Mouse (Mus musculus) layer of hippocampus, adult 9-10 months (tissue): ENCODE measurements at regions not wholly inside any gene's neighbourhood (a gene's known extent, or its start where the extent isn't known, plus 50 kb on each side); places are given as distances from the start of the nearest gene placed in this dataset.

Source experiments
- DNase-seq: peaks from one replicate; pipeline ENCODE4 v3.0.0; 2022; ENCODE audit warnings: low spot score

DNA sequence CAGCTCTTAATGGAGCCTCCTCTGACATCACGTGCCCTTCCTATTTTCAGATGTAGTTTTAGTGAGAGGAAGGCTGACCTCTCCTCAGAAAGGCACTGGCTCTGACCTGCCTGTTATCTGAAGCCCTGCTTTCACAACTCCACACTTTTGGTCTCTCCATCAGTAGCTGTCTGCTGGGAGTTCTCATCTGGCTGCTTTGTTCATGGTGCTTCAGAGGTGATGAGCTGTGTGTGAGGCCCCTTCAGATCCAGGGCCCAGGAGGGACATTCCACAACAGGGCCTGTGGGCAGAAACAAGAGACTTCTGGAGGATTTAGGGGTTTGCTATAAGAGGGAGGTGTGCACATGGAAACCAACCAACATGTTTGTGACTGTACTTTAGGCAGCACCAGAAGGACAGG is 50.8 kb upstream of the Fhl2 start:
- no peak for DNase-seq

DNA sequence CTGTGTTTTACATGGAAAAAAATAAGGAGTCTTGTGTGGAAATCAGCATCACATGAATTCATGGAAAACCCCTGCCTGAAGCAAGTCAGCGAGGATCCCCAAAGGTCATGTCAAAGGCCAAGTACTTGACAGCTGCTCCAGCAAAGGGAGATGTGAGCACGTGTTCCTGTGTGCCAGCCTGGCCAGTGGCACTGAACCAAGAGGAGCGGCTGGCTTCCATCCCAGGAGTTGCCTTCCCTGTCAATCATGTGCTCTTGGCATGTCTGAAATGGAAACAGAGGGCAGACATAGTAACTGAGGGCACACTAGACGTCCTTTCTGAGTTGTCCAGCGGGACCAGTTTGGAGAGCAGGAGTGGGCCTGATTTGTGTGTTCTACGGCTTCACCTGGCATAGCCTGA is 53.5 kb upstream of the Fhl2 start:
- no peak for DNase-seq

DNA sequence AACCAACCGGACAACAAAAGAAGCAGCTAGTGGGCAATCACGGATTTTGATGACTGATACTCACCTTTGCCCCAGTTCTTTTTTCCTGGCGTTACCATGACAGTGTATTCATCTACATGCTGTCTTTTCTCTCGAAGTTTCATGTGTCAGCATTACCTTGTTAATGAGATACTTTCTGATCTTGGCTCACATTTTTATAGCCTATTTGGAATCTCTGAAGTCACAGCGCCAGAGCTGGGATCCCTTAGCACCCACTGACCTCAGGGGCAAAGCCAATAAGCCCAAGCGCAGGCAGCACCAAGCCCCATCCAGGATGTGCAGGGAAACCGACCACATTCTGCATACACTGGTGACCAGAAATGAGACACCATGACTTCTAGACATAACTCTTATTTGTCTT is 54.6 kb upstream of the Fhl2 start:
- DNase-seq, result no peak

DNA sequence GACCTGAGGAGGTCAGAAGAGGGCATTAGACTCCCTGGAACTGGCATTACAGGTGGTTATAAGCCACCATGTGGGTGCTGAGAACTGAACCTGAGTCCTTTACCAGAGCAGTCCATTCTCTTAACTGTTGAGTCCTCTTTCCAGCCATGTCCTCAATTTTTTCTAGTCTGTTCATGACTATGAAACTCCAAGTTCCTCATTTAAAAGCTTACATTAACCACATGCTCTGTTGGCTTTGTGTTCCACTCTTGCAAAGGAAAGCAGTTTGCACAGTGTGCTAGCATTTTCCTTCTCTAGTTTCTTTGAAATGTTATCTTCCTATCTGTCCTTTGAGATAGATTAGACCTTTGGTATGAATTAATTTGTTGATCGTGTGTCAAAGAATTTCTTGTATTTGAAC is 57.3 kb upstream of the Fhl2 start:
- DNase-seq, result no peak

DNA sequence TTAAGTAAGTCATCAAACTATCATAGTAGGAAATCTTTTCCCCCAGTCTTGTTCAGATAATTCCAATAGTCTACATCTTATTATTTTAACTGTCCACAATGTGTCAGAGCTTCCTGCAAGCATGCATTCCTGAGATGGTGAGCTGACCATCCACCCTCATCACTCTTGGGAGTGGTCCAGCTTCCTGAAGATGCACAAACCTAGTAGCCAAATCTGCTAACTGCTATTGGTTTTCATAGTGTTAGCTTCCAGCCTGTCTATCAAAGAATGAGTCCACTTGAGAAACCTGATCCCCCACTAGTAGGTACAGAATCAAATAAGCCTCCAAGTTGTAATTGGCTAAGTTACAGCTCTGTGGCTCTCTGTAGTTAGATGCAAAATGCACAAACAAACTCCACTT is 59.3 kb upstream of the Fhl2 start:
- DNase-seq, result no peak

DNA sequence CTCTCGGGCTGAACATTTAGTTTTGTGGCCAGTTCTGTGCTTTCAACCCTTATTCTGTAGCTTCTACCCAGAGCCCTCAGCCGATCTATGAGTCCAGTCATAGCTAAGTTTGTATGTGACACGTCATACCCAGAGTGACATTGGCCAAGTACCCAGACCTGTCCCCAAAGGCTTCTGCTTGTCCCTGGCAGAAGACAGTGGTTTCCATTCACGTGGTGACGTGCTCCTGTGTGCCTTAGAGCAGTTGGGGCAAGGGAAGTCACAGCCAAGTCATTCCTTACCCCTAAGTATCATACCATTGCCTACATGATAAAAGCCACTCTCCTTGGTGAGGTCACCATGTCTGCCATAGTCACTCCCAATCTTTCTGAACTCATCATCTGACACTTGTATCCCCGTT is 61.1 kb upstream of the Fhl2 start:
- DNase-seq, result no peak

DNA sequence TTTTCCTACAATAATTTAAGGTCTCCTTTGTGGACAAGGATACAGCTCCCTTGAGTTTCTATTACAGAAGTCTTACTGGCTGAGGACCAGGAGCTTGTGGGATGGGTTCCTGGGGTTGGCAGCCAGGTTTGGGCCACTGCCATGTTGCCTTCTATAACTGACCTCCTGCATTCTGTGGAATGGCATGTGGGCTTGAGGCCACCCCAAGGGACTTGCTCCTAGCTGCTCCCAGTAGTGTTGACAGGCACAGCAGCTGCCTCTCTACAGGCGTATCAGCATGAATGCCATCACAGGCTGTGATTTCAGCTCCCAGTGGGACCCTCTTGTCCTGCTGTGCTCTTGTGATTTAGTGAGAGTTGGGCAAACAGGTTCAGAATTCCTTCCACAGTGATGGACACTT is 63.1 kb upstream of the Fhl2 start:
- DNase-seq, result no peak

DNA sequence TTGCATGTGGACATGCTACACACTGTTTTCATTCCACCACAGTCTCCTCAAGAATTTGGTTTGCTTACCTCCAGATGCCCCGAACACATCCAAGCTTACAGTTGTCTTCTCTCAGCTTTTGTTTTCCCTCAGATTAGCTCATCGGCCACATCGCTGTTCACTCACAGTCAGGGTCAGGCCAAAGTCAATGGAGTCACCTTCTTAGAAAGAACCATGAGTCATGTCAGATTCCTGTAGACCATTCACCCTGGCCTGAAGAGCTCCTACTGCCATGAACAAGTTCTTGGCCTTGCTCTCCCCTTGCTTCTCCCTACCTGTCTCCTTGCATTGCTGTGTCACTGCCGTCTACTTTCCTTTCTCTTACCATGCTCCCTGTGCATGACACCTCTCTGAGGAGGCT is 63.7 kb upstream of the Fhl2 start:
- DNase-seq, result no peak

DNA sequence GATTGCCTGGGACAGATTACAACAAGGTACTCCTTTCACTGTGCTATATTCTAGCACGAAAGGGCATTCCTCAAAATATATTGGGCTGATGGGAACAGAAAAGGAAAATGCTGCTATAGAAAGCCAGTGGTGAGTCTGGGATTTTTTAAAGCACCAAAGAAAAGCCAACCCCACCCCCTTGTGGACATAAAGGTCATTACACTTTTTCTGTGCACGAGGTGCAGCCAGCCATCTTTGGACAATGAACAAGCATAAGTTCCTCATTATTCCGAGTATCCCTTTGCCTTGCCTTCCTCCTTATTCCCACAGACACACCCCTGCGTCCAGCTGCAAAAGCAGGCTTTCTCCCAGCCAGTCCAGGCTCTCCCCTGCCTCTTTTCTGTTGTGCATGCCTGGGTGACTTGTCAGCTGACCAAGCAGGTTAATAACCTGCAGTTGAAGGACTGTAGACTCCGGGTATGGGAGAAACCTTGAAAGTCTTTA is 67.7 kb upstream of the Fhl2 start:
- peak; percentile 80 for DNase-seq

DNA sequence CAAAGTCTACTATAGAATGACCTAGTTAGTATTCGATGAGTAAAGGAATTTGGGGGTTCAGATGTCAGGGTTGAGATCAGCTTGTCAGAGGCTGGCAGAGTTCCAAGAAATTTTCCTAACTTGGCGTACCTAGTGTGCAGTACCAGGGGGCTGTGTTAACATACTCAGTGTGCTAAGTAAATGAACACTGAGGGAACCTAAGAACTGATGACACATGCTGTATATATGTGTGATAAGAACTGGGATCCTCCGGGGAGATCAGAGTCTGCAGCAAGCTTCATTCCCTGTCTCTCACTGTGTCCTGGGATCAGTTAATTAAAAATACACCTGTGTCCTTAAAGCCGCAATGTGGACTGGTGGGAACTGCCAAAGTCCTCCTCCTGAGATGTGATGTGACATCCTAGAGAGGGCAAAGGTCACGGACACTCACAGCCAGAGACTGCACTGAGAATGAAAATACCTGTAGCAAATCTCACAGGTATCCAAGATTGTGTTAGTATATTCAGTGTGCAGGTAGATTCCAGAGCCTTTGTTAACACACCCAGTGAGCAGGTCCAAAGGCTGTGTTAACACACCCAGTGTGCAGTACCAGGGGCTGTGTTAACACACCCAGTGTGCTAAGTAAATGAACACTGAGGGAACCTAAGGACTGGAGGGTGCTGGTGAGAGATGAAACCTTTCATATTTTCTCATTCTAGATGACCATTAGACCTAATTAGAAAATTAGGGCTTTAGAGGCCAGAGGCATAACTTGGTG is 69.1 kb upstream of the Fhl2 start:
- DNase-seq, result no peak

DNA sequence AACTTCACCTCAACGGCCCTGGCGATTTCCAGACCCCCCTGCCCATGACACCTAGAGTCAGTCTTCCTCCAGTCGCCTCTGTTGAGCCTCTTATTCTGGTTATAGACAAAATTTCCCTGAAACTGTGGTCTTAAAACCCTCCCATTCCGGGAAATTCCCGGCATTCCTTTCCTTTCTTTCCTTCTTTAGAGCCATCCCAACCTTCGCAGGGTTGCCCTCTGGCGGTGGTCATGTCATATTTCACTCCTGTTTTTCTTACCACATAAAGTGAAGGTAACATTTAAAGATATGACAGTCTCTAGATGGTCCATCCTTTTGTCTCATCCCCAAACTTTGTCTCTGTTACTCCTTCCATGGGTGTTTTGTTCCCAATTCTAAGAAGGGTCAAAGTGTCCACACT is 72.9 kb upstream of the Fhl2 start:
- no peak for DNase-seq

DNA sequence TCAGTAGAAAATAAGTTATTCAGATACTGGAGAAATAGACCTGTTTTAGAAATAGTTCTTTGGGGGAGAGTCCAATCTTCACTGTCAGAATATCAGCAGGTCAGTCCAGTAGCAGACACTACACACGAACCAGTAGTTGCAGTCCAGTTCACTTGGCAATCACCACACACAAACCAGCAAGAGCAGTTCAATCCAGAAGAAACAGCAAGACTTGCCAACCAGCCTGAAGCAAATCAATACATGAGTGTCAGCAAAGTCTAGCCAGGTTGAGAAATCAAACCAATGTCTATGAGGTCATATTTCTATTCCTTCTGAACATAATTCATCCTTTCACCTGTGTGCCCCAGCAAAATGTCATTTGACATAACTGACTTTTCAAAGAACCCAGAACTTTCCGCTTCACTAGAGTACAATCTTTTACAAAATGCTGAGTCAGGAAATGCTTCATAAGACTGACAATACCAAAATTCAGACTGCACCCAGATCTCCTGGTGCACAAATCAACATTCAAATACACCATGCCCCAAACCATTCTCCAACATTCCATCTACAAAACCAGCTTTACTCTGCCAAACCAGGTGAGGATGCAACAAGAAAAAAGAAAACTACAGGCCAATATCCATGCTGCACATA is 76.6 kb upstream of the Fhl2 start:
- no peak for DNase-seq

DNA sequence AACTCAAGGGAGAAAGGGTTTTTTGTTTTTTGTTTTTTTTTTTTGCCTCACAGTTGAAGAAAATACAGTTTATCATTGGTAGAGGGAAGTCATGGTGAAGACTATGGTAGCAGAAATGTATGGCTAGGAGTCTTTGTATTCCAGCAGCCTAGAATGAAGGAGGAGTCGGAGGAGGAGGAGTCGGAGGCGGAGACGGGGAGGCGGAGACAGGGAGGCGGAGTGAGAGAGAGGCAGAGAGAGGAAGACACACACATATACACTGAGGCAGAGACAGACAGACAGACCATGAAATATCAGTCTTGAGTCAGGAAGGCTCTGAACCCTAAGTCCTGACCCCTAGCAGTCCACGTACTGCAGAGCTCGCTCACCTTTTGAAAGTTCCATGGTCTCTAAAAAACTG is 95.0 kb upstream of the Fhl2 start:
- no peak for DNase-seq

DNA sequence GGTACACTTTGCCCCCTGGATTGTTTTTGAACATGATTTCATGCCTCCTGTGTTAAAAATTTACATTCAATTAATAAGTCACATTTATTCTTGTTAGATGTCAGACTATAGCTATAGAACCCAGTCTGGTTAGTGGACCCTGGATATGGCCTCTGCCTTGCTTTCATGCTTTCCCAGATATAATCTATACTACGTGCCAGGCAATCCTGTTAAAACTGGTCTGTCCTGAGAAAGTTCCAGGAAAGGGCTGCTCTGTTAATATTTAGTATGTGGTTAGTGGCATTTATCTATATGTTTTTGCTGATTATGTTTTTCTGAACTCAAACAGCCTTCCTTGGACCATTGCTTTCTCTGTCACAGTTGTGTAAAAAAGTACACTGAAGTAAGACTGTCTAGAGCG is 95.8 kb upstream of the Fhl2 start:
- no peak for DNase-seq

DNA sequence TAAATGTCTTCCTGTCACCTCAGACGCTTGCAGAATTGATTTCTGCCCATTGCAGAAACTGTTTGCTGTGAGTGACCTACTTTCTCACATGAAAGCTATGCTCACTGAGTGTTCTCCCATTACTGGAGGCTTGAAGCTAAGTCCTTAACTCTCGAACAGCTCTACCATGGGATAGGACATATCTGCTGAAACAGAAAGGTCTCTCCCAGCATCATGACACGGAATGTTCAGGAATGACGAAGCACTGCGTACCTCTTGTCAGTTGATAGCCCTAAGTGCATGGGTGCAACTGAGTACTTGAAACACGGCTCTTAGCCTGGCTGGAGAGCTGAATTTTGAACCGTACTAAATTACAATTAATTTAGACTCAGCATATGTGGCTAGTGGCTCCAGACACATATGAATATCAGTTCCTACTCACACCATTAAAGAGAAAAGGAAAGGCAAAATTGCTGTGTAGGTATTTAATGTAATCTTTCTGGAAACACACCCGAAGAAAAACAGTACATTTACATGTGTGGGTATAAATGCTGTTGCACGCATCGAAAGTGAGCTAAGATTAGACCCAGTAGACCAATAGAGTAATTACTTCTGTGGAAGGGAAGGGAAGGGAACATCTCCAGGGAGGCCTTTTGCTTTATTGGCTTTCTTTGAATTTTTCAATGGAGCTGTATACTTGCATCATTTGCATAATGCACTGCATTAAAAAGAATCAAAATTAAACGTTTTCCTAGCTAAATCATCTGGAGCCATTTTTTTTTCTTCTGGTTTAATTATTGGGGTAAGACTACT is 97.6 kb upstream of the Fhl2 start:
- no peak for DNase-seq

DNA sequence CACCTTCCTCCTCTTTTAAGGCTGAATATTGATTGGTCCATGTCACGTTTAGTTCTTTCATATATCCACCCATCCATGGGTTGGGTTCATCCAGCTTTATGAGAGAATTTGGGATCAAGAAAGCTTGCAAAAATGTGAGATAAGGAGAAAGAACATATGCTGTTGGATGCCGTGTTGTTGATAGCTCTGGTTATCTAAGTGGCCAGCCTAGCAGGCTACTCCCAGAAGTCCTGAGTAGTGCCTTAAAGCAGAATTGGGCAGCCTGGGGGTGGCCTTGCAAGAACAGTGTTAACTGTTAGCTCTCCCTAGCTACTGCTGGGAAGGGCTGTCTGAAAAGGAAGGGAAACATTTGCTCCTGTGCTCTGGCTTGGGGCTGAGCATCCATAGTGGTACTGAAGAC is 100.8 kb upstream of the Fhl2 start:
- no peak for DNase-seq

DNA sequence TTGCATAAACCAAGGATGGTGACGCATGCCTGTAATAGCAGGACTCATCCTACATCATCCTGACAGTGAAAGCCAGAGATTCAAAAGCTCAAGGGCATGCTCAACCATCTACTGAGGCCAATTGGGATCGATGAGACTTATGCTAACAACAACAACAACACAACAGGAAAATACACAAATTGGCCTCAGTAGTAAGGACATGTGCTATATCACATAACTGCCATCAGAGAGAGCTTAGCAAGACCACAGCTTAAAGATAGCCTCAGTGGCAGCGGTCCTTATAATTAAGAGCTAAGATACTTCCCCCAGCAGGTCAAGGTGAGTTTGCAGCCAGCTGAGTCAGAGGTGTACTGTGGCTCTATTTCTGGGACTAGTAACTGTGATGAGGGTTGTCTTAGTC is 102.0 kb upstream of the Fhl2 start:
- no peak for DNase-seq

DNA sequence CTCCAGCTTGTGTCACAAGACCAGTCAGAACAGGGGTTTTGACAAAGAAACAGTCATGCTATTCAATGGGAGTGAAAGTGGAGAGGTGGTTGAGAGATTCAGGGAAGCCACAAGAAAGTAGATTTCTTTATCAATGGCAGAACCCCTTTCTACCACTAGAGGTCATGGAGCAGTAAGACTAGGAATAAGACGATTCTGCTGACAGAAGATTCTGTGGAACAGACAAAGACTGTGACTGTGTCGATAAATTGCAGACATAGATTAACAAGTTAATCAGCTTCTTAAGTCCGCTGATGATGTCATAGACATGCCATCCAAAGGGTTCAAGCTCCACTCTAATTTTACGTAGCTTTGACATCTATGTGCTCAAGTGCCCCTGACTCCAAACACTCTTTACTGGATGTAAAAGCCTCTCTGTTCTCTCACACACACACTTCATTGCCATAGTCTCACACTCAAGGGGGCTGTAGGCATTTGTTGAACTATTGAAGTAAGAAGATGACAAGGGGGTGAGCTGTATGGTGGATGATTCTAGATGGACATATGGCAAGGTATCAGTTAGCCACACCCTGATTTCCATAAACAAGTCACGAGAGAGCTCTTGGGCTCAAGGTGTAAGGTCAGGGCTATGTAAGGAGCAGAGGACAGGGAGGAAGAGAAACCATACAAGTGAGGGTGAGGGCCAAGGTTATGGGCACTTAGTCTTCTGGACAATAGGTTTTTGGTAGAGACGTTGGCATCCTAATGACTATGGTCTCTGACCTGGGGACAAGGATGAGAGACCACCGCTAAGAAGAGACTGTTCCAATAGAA is 102.9 kb upstream of the Fhl2 start:
- peak; percentile 61 for DNase-seq

DNA sequence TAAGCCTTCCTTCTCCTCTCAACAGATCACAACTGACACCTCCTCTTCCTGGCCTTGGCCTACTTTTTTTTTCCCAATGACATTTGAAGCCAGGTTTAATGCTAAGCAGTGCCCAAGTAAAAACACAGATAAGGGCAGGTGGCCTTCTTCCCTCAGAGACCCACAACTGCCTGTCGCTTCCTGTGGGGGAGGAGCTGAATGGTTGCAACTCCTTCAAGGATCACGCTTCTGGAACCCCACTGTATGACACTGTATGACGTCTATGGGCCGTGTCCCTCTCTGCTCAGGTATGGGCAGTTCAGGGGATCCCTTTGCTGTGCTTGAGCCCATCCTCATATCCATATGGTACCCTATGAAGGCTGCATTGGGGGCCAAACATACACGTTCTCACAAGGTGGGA is 103.9 kb upstream of the Fhl2 start:
- no peak for DNase-seq

DNA sequence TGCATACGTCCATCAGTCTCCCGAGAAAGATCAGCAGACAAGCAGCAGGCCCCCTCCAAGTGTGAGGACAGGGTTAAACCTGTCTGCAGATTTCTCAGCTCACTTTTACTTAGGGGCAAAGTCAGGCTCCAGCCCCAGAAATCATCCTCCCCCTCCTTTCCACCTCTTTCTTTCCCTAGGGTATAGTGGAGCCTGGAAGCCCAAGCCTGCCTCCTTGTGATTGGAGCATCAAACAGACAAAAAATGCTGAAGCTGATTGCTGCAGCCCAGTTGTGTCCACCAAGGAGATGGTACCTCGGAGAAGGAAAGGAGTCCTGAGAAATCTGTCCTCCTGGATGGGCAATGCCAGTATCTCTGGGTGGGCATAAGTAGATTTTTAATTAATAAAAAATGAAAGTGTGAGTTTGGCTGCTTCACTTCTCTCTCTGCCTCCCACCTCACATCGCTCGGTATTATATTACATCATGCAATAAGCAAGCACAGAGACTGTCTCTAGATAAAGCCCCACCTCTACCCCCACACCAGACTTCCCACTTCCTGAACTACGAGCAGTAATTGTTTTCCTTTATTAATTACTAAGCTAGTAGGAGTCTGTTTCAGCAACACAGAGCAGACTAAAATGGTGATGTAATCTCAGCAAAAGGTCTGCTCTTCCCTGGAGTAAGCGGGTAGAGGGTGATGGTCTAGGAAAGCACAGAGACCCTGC is 105.2 kb upstream of the Fhl2 start:
- no peak for DNase-seq

DNA sequence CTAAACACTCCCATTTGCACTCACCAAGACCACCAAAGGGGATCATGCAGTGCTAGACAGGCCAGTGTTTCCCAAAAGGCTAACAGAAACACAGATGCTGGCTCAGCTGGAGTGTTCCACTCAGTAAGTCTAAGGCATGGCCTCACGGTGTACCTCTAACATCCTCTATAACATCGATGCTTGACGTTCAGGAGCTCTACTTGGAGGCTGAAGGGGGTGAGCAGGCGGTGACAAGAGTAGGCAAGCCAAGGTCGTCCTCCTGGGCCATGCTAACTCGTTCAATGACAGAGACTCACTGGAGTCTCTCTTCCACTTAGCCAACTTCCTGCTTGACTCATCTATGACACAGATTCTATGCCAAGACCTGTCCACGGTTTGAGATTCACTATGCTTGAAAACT is 105.9 kb upstream of the Fhl2 start:
- DNase-seq, result no peak
